Mouse (Mus musculus): ENCODE results near the gene Dnmt1.

GRCm38 (mm10) chr9:20873521-20873920, 86.2 kb downstream of the Dnmt1 start:
- TF ChIP-seq CTCF (IDR thresholded peaks at IDR 0.05; ENCODE audit: low read depth, low read length) (no peak), TAL1 (conservative IDR thresholded peaks at IDR 0.05; ENCODE audit: low read depth, low read length) (no peak), POLR2AphosphoS5 (IDR thresholded peaks at IDR 0.05; ENCODE audit: insufficient replicate concordance, low read depth, low read length) (no peak), GATA1 (IDR thresholded peaks at IDR 0.05; ENCODE audit: borderline replicate concordance, low read length) (no peak), GATA2 (IDR thresholded peaks at IDR 0.05; ENCODE audit: borderline replicate concordance, low read depth, low read length) (no peak)

All from G1E (cell line).